Mouse (Mus musculus): ENCODE measurements around the gene Gbe1. TPM values are rescaled to one million over a fixed set of nuclear protein-coding genes. Genes with fewer than 3 reads are reported as not detected.

Gene Gbe1
- polyA plus RNA-seq (2015; fragmentation: Illumina TruSeq; extraction: RNeasy Lipid Tissue Mini Kit (QIAGEN cat#74804); ENCODE audit: insufficient read depth, low replicate concordance) = 16.0 TPM

DNA sequence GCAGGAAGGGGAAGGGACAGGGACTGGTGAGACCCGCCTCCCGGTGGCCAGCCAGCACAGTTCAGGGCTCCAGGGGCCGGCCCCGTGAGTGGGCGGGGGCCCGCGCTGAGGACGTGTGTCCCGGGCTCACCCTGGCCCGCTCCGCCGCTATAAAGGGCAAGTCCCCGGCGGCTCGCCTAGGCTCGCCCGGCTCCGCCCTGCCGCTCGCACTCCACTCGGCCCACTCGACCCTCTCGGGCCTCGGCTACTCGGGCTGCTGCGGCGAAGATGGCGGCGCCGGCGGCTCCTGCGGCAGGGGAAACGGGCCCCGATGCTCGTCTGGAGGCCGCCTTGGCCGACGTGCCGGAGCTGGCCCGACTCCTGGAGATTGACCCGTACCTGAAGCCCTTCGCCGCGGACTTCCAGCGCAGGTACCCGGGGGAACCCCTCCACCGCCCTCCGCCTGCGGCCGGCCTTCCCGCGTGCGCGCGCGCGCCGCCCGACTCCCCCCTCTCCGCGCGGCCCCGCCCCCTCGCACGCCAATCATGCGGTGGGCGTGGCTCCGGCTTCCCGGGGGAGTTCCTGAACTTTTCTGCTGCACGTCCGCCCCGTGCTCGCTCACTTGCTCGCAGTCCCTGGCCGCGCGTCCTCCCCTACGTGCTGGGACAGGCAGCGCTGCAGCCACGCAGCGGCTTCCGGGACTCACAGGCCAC is at the start of gene Gbe1:
Gbe1 (plus strand) TSS at position 64 of the 692 bp plus-strand sequence.

